ENCODE assay signal across 8 mouse cellular contexts in the genomic region with DNA sequence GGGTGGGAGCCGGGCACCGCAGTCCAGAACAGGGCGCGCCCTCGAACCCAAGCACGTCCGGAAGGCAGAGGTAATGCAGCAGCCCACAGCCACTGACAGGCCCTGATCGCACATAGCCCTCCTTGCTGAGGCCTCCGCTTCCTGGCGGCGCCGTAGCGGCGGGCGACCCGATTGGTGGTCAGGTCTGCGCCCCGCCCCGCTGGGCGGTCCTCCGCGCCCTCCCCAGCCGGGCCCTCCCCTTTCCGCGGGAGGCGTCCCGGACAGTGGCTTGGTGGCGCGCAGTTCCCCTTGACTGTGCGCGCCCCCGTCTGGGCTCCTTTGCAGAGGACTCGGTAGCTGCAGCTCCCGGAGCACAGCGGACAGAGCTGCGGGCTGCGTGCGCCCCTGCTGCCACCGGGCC.
DNase-seq lines count a peak whose midpoint lies in the region; ATAC-seq and TF ChIP-seq lines count a peak whose summit lies in the region.
"Not testable (repeated sequence)": the region's sequence is repeated elsewhere in the genome, so short reads cannot be mapped to it uniquely, and the experiment has no call there.

No protein-coding gene starts in this region.

- DNase-seq in Muller cell, postnatal 12 days (ENCODE audit: inconsistent ontology term), result peak; percentile 86
- peak; percentile 77 for DNase-seq in embryo, embryonic 10 days (ENCODE audit: low spot score)
- peak; percentile 39 to 49 for DNase-seq in gastrocnemius, adult 8-10 months (ENCODE audit: low spot score in 2 of 2)
- peak; percentile 46 to 71 for DNase-seq in layer of hippocampus, adult 2 months (ENCODE audit: low spot score in 2 of 2)
- DNase-seq in liver, embryonic 13.5 days, result not testable (repeated sequence)

- not testable (repeated sequence) for TF ChIP-seq CTCF in layer of hippocampus, adult 2 months (conservative IDR thresholded peaks at IDR 0.05)

- H3K4me1 ChIP-seq in hindbrain, embryonic 13.5 days (replicated peaks); liver, embryonic 13.5 days (replicated peaks); neural tube, embryonic 12.5 days; stomach, embryonic 15.5 days: not testable (repeated sequence)

- H3K9me3 ChIP-seq in hindbrain, embryonic 13.5 days; liver, embryonic 13.5 days (replicated peaks); neural tube, embryonic 12.5 days; stomach, embryonic 15.5 days: not testable (repeated sequence)

- not testable (repeated sequence) for H3K27ac ChIP-seq in hindbrain, embryonic 13.5 days; layer of hippocampus, adult 2 months; liver, embryonic 13.5 days; neural tube, embryonic 12.5 days; stomach, embryonic 15.5 days

- ATAC-seq in hindbrain, embryonic 13.5 days (ENCODE audit: low FRiP score); liver, embryonic 13.5 days (ENCODE audit: low read depth); neural tube, embryonic 12.5 days (ENCODE audit: low FRiP score, low read depth); stomach, embryonic 15.5 days (ENCODE audit: insufficient read depth, low FRiP score, low read depth): not testable (repeated sequence)

- H3K27me3 ChIP-seq in hindbrain, embryonic 13.5 days; liver, embryonic 13.5 days; neural tube, embryonic 12.5 days (replicated peaks); stomach, embryonic 15.5 days (replicated peaks): not testable (repeated sequence)

- not testable (repeated sequence) for H3K4me2 ChIP-seq in hindbrain, embryonic 13.5 days; stomach, embryonic 15.5 days
- H3K4me2 ChIP-seq in liver, embryonic 13.5 days, result 0 out of 2 replicates have a peak overlapping the region, but pooled peaks have one; percentile 23
- H3K4me2 ChIP-seq in neural tube, embryonic 12.5 days (replicated peaks), result peak overlapping the region; percentile 31; the same call in 1 of the 2 replicates

- WGBS in hindbrain, embryonic 13.5 days, result 0% methylated on average over 26 of the region's 39 CpGs
- WGBS in liver, embryonic 13.5 days (ENCODE audit: insufficient replicate concordance), result 2% methylated on average over 24 of the region's 39 CpGs
- WGBS in neural tube, embryonic 12.5 days, result under 1% methylated on average over 31 of the region's 39 CpGs
- 0% methylated on average over 12 of the region's 39 CpGs for WGBS in stomach, embryonic 15.5 days

- peak overlapping the region; percentile 39 for H3K4me3 ChIP-seq in hindbrain, embryonic 13.5 days
- H3K4me3 ChIP-seq in layer of hippocampus, adult 2 months, result not testable (repeated sequence)
- peak overlapping the region; percentile 29; the same call in 1 of the 2 replicates for H3K4me3 ChIP-seq in liver, embryonic 13.5 days (replicated peaks)
- H3K4me3 ChIP-seq in neural tube, embryonic 12.5 days, result 0 out of 2 replicates have a peak overlapping the region, but pooled peaks have one; percentile 20
- peak overlapping the region; percentile 38 for H3K4me3 ChIP-seq in stomach, embryonic 15.5 days (replicated peaks)

- not testable (repeated sequence) for H3K36me3 ChIP-seq in hindbrain, embryonic 13.5 days; liver, embryonic 13.5 days; neural tube, embryonic 12.5 days; stomach, embryonic 15.5 days

- H3K9ac ChIP-seq in hindbrain, embryonic 13.5 days, result peak overlapping the region; percentile 67; the same call in 1 of the 2 replicates
- H3K9ac ChIP-seq in liver, embryonic 13.5 days; neural tube, embryonic 12.5 days; stomach, embryonic 15.5 days: not testable (repeated sequence)
